7 mouse cellular contexts compared by ENCODE assay signal in genomic region chr5:37241651-37242151, GRCm38 (mm10). TPM values are rescaled to one million over a fixed set of nuclear protein-coding genes. Genes with fewer than 3 reads are reported as not detected.
DNase-seq lines count a peak whose midpoint lies in the region; ATAC-seq and TF ChIP-seq lines count a peak whose summit lies in the region.

Gene Crmp1 (plus strand): TSS chr5:37241940.

- H3K4me1 ChIP-seq in CH12.LX (ENCODE audit: control insufficient read depth in 1 of 2, insufficient read depth in 2 of 2): peaks cover 6 to 25% of the 10 kb centered on the region in 2 experiments

- no peak for TF ChIP-seq EP300 in CH12.LX (IDR thresholded peaks at IDR 0.05; ENCODE audit: low read length)

- H3K9me3 ChIP-seq in CH12.LX (replicated peaks; ENCODE audit: low read length): peaks cover 10% of the 10 kb centered on the region

- in situ Hi-C loops in CH12.LX (cut with MboI; ENCODE audit: low pct_ligation_motif_present, low pct_unique_long_range_greater_than_20kb, low sequenced_read_pairs): no loop called here

- H3K27ac ChIP-seq in CH12.LX (ENCODE audit: insufficient read depth, low read depth): no peak within 1 kb of the TSS

- H3K4me3 ChIP-seq in CH12.LX (replicated peaks in 1 of 3; ENCODE audit: low read depth in 2 of 3, low read length in 2 of 3, poor library complexity in 1 of 3): no peak within 1 kb of the TSS

- TF ChIP-seq CTCF in CH12.LX (conservative IDR thresholded peaks at IDR 0.05 in 1 of 2, IDR thresholded peaks at IDR 0.05 in 1 of 2; ENCODE audit: low read depth in 2 of 2, low read length in 2 of 2): no peak

- no peaks in the 10 kb centered on the region for H3K36me3 ChIP-seq in CH12.LX (replicated peaks in 1 of 2; ENCODE audit: control insufficient read depth in 1 of 2, insufficient read depth in 1 of 2, low read length in 1 of 2)

- H3K9ac ChIP-seq in CH12.LX (ENCODE audit: insufficient read depth, low read depth): no peak within 1 kb of the TSS

- TF ChIP-seq POLR2A in CH12.LX (IDR thresholded peaks at IDR 0.05; ENCODE audit: low read depth, low read length): no peak

- TF ChIP-seq RAD21 in CH12.LX (IDR thresholded peaks at IDR 0.05; ENCODE audit: low read depth, low read length): no peak

- no peaks in the 10 kb centered on the region for H3K79me2 ChIP-seq in CH12.LX (replicated peaks; ENCODE audit: control insufficient read depth, extremely low read depth, insufficient read depth, poor library complexity, severe bottlenecking)

- peak; percentile 54 for ATAC-seq in granulocyte monocyte progenitor cell, adult 5-6 weeks (replicated peaks; ENCODE audit: poor library complexity, severe bottlenecking)

- DNase-seq in CH12.LX (ENCODE audit: extremely low read depth): no peak
- DNase-seq in Muller cell, postnatal 12 days (ENCODE audit: inconsistent ontology term): peak; percentile 61
- DNase-seq in cerebellum, postnatal 25 days: peak; percentile 96 to 98
- DNase-seq in left cerebral cortex, postnatal 10 days (ENCODE audit: extremely low spot score in 1 of 2, low spot score in 2 of 2): peak; percentile 83 to 88
- DNase-seq in neural tube, embryonic 10.5 days (ENCODE audit: extremely low spot score, low spot score): peak; percentile 90
- DNase-seq in ovary, adult 18-20 months (ENCODE audit: low spot score): no peak

- intact Hi-C loops in left cerebral cortex, postnatal 10 days (cut with DNase I): loop anchor here (5.0 kb wide), 2 partner anchors 64 to 79 kb away; no protein-coding TSS in a partner anchor

- no peak within 1 kb of the TSS for H3K4me2 ChIP-seq in CH12.LX (ENCODE audit: insufficient read depth, low read depth, poor library complexity, severe bottlenecking)

- dilution Hi-C loops in CH12.LX (cut with MboI; ENCODE audit: extremely low pct_ligation_motif_present, extremely low pct_unique_long_range_greater_than_20kb, low sequenced_read_pairs): no loop called here

- peaks cover 16% of the 10 kb centered on the region for H3K27me3 ChIP-seq in CH12.LX (replicated peaks)

TF ChIP-seq in CH12.LX, 34 proteins besides CTCF, POLR2A, EP300 and RAD21:
- TF ChIP-seq KAT2A (IDR thresholded peaks at IDR 0.05; ENCODE audit: insufficient replicate concordance, low read length): no peak
- no peak for TF ChIP-seq HCFC1 (IDR thresholded peaks at IDR 0.05; ENCODE audit: low read depth, low read length)
- TF ChIP-seq SMC3 (IDR thresholded peaks at IDR 0.05; ENCODE audit: low read depth, low read length): no peak
- TF ChIP-seq MAFK (IDR thresholded peaks at IDR 0.05; ENCODE audit: insufficient replicate concordance, low read length): no peak
- no peak for TF ChIP-seq UBTF (IDR thresholded peaks at IDR 0.05; ENCODE audit: low read depth, low read length)
- TF ChIP-seq IRF4 (IDR thresholded peaks at IDR 0.05; ENCODE audit: low read depth, low read length): no peak
- no peak for TF ChIP-seq ELF1 (IDR thresholded peaks at IDR 0.05; ENCODE audit: low read depth, low read length)
- no peak for TF ChIP-seq GABPA (IDR thresholded peaks at IDR 0.05; ENCODE audit: insufficient replicate concordance, low read depth, low read length)
- no peak for TF ChIP-seq RCOR1 (conservative IDR thresholded peaks at IDR 0.05; ENCODE audit: low read depth, low read length)

RNA-seq across cellular contexts. Expression of gene Crmp1, which starts in this region (rescaled TPM):
- total RNA-seq in CH12.LX (2012; rRNA removed) (9.1 and 10.5 TPM in 2 replicates), CH12.LX (2014; rRNA removed) (3.3 TPM in 2 replicates)
- polyA plus RNA-seq in CH12.LX (2012; ENCODE audit: insufficient read length, low read depth): 19.6 and 20.1 TPM in 2 replicates
- total RNA-seq in granulocyte monocyte progenitor cell, adult 5-6 weeks (2014; fragmentation: Nextera tagmentation): not detected in 2 replicates
- not detected in 2 replicates for total RNA-seq in granulocyte monocyte progenitor cell, adult 5-6 weeks (2017)
- 100 to 1,000 TPM; 780 to 841 TPM for total RNA-seq in left cerebral cortex, postnatal 10 days (2021)

Comparison
In these comparisons a context has a peak if more than half of its experiments do, and no peak if none do; other contexts are left out.
1. RNA of gene Crmp1 (total RNA-seq): 780 to 841 TPM in left cerebral cortex, postnatal 10 days; 3.3 to 10.5 TPM in CH12.LX and not detected in granulocyte monocyte progenitor cell, adult 5-6 weeks; every median in the first group is over 10 times any median in the second.
2. Peak in ATAC-seq in granulocyte monocyte progenitor cell, adult 5-6 weeks; RNA of the gene not detected or under 1 TPM.
3. DNase-seq: peak in Muller cell, postnatal 12 days (single experiment), cerebellum, postnatal 25 days (2 of 2), left cerebral cortex, postnatal 10 days (2 of 2) and neural tube, embryonic 10.5 days (single experiment); none in CH12.LX (single experiment) and ovary, adult 18-20 months (single experiment).